Mouse (Mus musculus) heart, embryonic 14.5 days (tissue): ENCODE measurements around the gene Wiz. TPM values are rescaled to one million over a fixed set of nuclear protein-coding genes. Genes with fewer than 3 reads are reported as not detected.

ENCODE experiments used
- ATAC-seq: fragments of 200-750 bp; cut with Nextera tagmentation; 2 replicates; pipeline ENCODE4 v1.8.0; 2017; ENCODE audit warnings: low read depth, moderate TSS enrichment; ENCODE audit not compliant: insufficient number of reproducible peaks, insufficient read depth, low FRiP score
- H3K27ac ChIP-seq, 2 experiments: fragments of 200-500 bp in 1 of 2; fragments of 300-500 bp in 1 of 2; sonication (generic) in 1 of 2; replicated peaks in 1 of 2; 2 replicates each; pipeline ENCODE4 v1.5.1; 2012 to 2014; ENCODE audit warnings: low read depth in 2 of 2, low read length in 2 of 2, control low read depth in 1 of 2, mild to moderate bottlenecking in 1 of 2, mixed read lengths in 1 of 2; ENCODE audit not compliant: control insufficient read depth in 1 of 2, insufficient read depth in 1 of 2
- H3K27me3 ChIP-seq: fragments of 300-500 bp; sonication (generic); 2 replicates; pipeline ENCODE4 v1.6.1; 2014; ENCODE audit warnings: mild to moderate bottlenecking, low read length, control low read depth; ENCODE audit not compliant: control insufficient read depth, insufficient read depth
- H3K36me3 ChIP-seq: fragments of 300-500 bp; sonication (generic); 2 replicates; pipeline ENCODE4 v1.6.1; 2014; ENCODE audit warnings: mild to moderate bottlenecking, control low read depth, low read length, mixed read lengths; ENCODE audit not compliant: control insufficient read depth, insufficient read depth
- H3K4me1 ChIP-seq, 2 experiments: fragments of 200-500 bp in 1 of 2; fragments of 300-500 bp in 1 of 2; sonication (generic) in 1 of 2; 2 replicates each; pipeline ENCODE4 v1.6.1; 2012 to 2014; ENCODE audit warnings: low read length in 2 of 2, control low read depth in 1 of 2, mixed read lengths in 1 of 2; ENCODE audit not compliant: control insufficient read depth in 2 of 2, insufficient read depth in 2 of 2
- H3K4me2 ChIP-seq: fragments of 300-500 bp; sonication (generic); 2 replicates; pipeline ENCODE4 v1.6.1; 2014; ENCODE audit warnings: mild to moderate bottlenecking, low read length
- H3K4me3 ChIP-seq, 2 experiments: fragments of 200-500 bp in 1 of 2; fragments of 300-500 bp in 1 of 2; sonication (generic) in 1 of 2; 2 replicates each; pipeline ENCODE4 v1.5.1; 2012 to 2014; ENCODE audit warnings: low read length in 2 of 2, mild to moderate bottlenecking in 2 of 2, control low read depth in 1 of 2, low read depth in 1 of 2, moderate library complexity in 1 of 2; ENCODE audit not compliant: control insufficient read depth in 1 of 2, insufficient read depth in 1 of 2
- H3K9ac ChIP-seq: fragments of 300-500 bp; sonication (generic); 2 replicates; pipeline ENCODE4 v1.6.1; 2014; ENCODE audit warnings: mild to moderate bottlenecking, low read length
- H3K9me3 ChIP-seq: fragments of 300-500 bp; sonication (generic); 2 replicates; pipeline ENCODE4 v1.6.1; 2016; ENCODE audit warnings: low read length, control low read depth; ENCODE audit not compliant: control insufficient read depth
- WGBS: fragments of 180-500 bp; shearing (Covaris S2); extraction: QIAGEN DNeasy Blood & Tissue Kit; methylation state at CpG from one replicate; pipeline ENCODE4 v1.1.7; 2014; 5-methylcytosine and 5-hydroxymethylcytosine counted together
- polyA plus RNA-seq: library from polyadenylated mRNA; unstranded; fragments of >200 nt; fragmentation: Nextera tagmentation; extraction: Ambion mirVana; gene quantifications from 2 replicates; pipeline ENCODE4 v1.2.1, GENCODE M21; 2014

Gene Wiz
- polyA plus RNA-seq, 1 experiment from 2014 or later, result 19.5 TPM

DNA sequence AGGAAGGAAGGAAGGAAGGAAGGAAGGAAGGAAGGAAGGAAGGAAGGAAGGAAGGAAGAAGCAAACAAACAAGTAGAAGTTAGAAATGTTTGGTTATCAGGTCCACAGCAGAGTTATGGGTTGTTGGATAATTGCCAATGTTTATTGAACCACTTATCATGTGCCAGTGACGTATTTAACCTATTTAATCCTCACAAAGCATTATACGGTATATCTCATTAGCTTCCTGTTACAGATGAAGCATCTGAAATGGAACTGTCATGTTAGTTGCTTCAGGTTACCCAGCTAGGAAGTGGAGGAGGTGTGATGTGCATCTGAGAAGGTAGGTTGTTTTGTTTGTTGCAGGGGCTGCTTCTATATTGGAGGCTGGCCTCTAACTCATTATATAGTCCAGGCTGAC, 30.8 kb upstream of the Wiz start:
- no peaks in the 10 kb centered on the region for H3K36me3 ChIP-seq
- H3K4me2 ChIP-seq, result no peak overlapping the region
- no peak for ATAC-seq
- peaks cover 22% of the 10 kb centered on the region for H3K27me3 ChIP-seq
- H3K4me3 ChIP-seq, result no peak overlapping the region
- H3K27ac ChIP-seq, result no peak overlapping the region
- H3K9me3 ChIP-seq, result no peaks in the 10 kb centered on the region
- no peak overlapping the region for H3K9ac ChIP-seq
- H3K4me1 ChIP-seq, result peaks cover 0 to 3% of the 10 kb centered on the region in 2 experiments; a peak in 1 of 4 replicates
- WGBS, result 58% methylated on average over 2 of the region's 2 CpGs

DNA sequence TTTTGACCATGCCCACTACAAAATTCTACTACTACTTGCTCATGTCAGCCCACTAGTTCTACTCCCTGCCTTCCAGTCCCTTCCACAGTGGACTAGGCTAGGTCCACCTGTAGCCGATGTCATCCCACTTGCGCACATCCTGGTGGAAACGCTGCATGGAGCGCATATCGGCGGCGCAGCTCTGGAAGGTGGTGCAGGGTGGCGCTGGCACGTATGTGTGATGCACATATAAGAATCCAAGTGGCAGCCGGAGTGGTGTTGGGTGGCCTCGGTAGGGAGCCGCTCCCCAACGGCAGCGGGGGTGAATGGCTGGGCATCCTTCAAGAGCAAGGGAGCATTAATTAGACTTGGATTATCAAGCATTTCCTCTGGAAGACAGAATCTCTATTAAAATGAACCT, 27.5 kb upstream of the Wiz start:
- peaks cover 0 to 3% of the 10 kb centered on the region in 2 experiments; a peak in 1 of 4 replicates for H3K4me1 ChIP-seq
- WGBS, result 91% methylated on average over 14 of the region's 14 CpGs
- H3K36me3 ChIP-seq, result no peaks in the 10 kb centered on the region
- no peaks in the 10 kb centered on the region for H3K9me3 ChIP-seq
- no peak overlapping the region for H3K27ac ChIP-seq
- peaks cover 36% of the 10 kb centered on the region for H3K27me3 ChIP-seq
- H3K9ac ChIP-seq, result no peak overlapping the region
- H3K4me3 ChIP-seq, result no peak overlapping the region
- ATAC-seq, result no peak
- H3K4me2 ChIP-seq, result no peak overlapping the region

DNA sequence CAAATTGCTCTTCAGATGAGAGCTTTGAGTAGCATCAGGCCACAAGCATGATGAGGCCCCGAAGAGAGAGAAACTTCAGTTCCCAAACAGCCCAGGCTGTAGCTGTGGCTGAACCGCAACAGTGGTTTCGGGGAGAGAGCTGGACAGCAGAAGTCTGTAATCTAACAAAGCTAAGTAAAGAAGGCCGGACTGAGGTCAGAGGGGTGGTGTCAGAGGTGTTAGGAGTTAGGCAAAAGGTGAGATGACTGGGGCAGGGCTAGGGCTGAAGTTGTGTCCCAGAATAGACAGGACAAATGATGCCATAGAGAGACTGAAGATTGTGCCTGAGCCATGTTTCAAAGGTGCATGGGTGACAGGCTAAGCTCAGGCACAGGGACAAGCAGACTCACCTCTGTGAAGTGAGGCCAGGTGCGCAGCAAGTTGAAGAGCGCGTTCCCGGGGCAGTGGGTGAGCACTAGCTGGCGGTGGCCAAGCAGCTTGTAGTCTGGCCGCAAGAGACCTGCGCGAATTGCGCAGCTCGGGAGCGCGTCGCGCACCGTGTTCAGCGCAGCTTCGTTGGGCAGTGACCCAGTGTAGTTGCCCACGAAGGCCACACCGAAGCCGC, 26.3 kb upstream of the Wiz start:
- H3K27me3 ChIP-seq, result peaks cover 36% of the 10 kb centered on the region
- H3K9me3 ChIP-seq, result no peaks in the 10 kb centered on the region
- H3K27ac ChIP-seq, result no peak overlapping the region
- ATAC-seq, result no peak
- H3K4me2 ChIP-seq, result peak overlapping the region; percentile 44
- no peak overlapping the region for H3K4me3 ChIP-seq
- peaks cover 0 to 3% of the 10 kb centered on the region in 2 experiments; a peak in 1 of 4 replicates for H3K4me1 ChIP-seq
- H3K36me3 ChIP-seq, result no peaks in the 10 kb centered on the region
- H3K9ac ChIP-seq, result no peak overlapping the region
- WGBS, result 28% methylated on average over 24 of the region's 24 CpGs

DNA sequence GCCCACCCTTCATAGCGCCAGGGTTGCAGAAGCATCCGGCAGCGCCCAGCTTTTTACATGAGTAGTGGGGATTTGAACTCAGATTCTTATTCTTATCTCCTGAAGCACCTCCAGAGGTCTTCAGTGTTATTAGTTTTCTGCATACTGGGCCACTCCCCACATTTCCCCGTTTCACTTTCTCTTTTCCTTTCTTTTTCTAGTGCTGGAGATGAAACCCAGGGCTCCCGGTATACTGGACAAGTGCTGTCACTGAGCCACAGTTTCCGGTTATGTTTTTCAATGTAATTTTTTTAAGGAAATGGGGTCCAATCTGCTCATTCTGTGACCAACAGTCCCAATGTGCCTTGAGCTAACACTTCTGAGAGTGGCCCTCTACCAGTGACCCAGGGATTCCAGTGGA, 22.7 kb upstream of the Wiz start:
- ATAC-seq, result no peak
- WGBS, result 79% methylated on average over 6 of the region's 6 CpGs
- H3K4me2 ChIP-seq, result no peak overlapping the region
- peaks cover 31% of the 10 kb centered on the region for H3K27me3 ChIP-seq
- H3K4me3 ChIP-seq, result no peak overlapping the region
- H3K4me1 ChIP-seq, result peaks cover 0 to 3% of the 10 kb centered on the region in 2 experiments; a peak in 1 of 4 replicates
- H3K36me3 ChIP-seq, result no peaks in the 10 kb centered on the region
- no peak overlapping the region for H3K27ac ChIP-seq
- H3K9me3 ChIP-seq, result no peaks in the 10 kb centered on the region
- H3K9ac ChIP-seq, result no peak overlapping the region

DNA sequence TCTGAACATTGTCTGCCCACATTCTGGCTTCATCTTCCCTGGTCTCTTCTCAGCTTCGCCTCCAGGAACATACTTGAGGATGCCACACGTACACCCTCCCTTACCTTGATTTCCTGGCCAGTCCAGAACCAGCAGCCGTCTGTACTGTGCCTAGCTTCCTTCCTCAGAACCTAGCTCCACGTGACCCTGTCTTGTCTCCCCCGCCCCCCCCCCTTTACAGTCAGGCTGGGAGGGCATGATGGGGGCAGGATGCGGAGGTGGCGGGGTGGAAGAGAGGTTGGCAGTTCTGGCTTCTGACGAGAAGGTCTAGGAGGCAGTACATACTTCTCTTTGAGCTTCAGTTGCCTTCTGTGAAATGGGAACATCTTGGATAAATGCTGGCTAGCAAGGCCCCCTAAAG, 14.2 kb upstream of the Wiz start, which contains the start of gene Rasal3:
Gene Rasal3, minus strand, starts transcription at position 167 of the 400 bp plus-strand sequence.
- Histone ChIP-seq H3K27me3 (peaks cover 11% of the 10 kb centered on the region), H3K27ac (no peak within 1 kb of the TSS), H3K4me3 (no peak within 1 kb of the TSS), H3K9ac (no peak within 1 kb of the TSS), H3K4me2 (no peak within 1 kb of the TSS), H3K9me3 (no peaks in the 10 kb centered on the region), H3K4me1 (no peaks in the 10 kb centered on the region), H3K36me3 (no peaks in the 10 kb centered on the region)
- no peak for ATAC-seq
- 60% methylated on average over 8 of the region's 8 CpGs for WGBS

DNA sequence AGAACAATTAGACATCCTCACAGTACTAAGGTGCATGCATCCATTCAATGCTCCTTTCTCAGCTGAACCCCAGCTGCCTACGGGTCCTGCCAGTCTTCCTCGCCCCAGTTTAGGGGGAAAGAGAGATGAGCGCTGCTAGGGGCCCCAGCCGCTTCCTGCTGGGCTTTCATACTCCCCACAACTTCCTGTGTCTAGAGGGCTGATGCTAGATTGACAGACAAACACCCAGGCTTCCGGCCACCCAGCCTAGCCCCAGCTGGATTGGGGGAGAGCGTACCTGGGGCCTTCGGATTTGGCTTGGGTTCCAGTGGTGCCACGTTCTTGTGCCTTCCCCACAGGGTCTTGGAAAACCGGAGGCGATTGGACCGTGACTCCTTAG, 13.5 kb upstream of the Wiz start:
- ATAC-seq, result no peak
- Histone ChIP-seq H3K27me3 (peaks cover 17% of the 10 kb centered on the region), H3K9ac (no peak overlapping the region)

DNA sequence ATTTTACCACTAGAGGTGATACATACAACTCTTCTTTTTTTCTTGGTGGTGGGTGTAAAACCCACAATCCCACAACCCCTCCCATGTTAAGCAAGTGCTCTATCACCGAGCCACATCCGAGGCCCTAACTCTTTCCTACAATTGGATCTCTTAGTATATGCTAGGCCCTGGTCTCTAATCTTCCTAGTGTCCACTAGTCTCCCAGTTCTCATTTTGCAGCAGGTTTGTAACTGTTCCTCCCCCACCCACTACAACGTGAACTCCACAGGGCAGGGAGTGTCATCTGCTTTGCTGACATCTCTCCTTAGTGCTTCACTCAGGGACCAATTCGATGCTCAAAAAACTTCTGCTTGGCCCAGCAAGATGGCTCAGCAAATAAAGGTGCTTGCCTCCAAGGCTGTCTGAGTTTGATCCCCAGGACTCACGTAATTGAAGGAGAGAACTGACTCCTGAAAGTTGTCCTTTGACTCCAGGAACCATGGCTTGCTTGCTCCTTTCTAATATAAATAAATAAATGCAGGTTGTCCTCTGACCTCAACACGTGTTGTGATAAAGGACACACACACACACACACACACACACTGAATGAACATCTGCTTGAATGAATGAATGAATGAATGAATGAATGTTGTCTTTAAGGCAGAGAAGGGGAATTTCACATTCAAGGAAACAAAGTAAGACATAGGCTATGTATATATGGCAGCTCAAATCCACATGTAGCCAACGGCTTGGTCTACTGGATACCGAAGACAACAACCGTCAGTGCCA, 13.0 kb upstream of the Wiz start:
- no peaks in the 10 kb centered on the region for H3K4me1 ChIP-seq
- no peak for ATAC-seq
- H3K4me2 ChIP-seq, result no peak overlapping the region
- no peaks in the 10 kb centered on the region for H3K9me3 ChIP-seq
- no peak overlapping the region for H3K4me3 ChIP-seq
- H3K9ac ChIP-seq, result no peak overlapping the region
- H3K27me3 ChIP-seq, result peaks cover 23% of the 10 kb centered on the region
- no peaks in the 10 kb centered on the region for H3K36me3 ChIP-seq
- 81% methylated on average over 9 of the region's 9 CpGs for WGBS
- H3K27ac ChIP-seq, result no peak overlapping the region

More for the DNA sequence above, 13.5 kb upstream of the Wiz start:
- Histone ChIP-seq H3K4me3 (no peak overlapping the region), H3K36me3 (no peaks in the 10 kb centered on the region), H3K4me2 (no peak overlapping the region), H3K27ac (no peak overlapping the region), H3K9me3 (no peaks in the 10 kb centered on the region), H3K4me1 (no peaks in the 10 kb centered on the region)
- 54% methylated on average over 11 of the region's 11 CpGs for WGBS
